Mouse (Mus musculus): Measurements from ENCODE around the gene Rgl1. TPM values are rescaled to one million over a fixed set of nuclear protein-coding genes. Genes with fewer than 3 reads are reported as not detected.

Gene Rgl1
- polyA plus RNA-seq, 1 experiment from 2014 or later, result 38.7 TPM

GRCm38 (mm10) chr1:152573470-152574059 is 192.6 kb downstream of the Rgl1 start:
- H3K27me3 ChIP-seq (ENCODE audit: low read depth, poor library complexity, severe bottlenecking), result no peaks in the 10 kb centered on the region
- no peak overlapping the region for H3K4me3 ChIP-seq
- DNase-seq (ENCODE audit: low spot score), result no peak
- H3K36me3 ChIP-seq, result peaks cover 30% of the 10 kb centered on the region
- peaks cover 50% of the 10 kb centered on the region for H3K4me1 ChIP-seq
- no peaks in the 10 kb centered on the region for H3K9me3 ChIP-seq (replicated peaks)
- 61% methylated on average over 8 of the region's 8 CpGs for WGBS
- H3K27ac ChIP-seq, result 0 out of 2 replicates have a peak overlapping the region, but pooled peaks have one; percentile 7

GRCm38 (mm10) chr1:152572755-152573469 is 193.2 kb downstream of the Rgl1 start:
- WGBS, result 51% methylated on average over 7 of the region's 7 CpGs
- H3K36me3 ChIP-seq, result peaks cover 30% of the 10 kb centered on the region
- DNase-seq (ENCODE audit: low spot score), result no peak
- H3K4me3 ChIP-seq, result no peak overlapping the region
- no peaks in the 10 kb centered on the region for H3K27me3 ChIP-seq (ENCODE audit: low read depth, poor library complexity, severe bottlenecking)
- no peaks in the 10 kb centered on the region for H3K9me3 ChIP-seq (replicated peaks)
- no peak overlapping the region for H3K27ac ChIP-seq
- H3K4me1 ChIP-seq, result peaks cover 45% of the 10 kb centered on the region

- no peak overlapping the region for H3K27ac ChIP-seq
- H3K4me3 ChIP-seq, result no peak overlapping the region
- WGBS, result 95% methylated on average over 14 of the region's 14 CpGs
- H3K9me3 ChIP-seq (replicated peaks), result no peaks in the 10 kb centered on the region
- peaks cover 34% of the 10 kb centered on the region for H3K36me3 ChIP-seq
- H3K27me3 ChIP-seq (ENCODE audit: low read depth, poor library complexity, severe bottlenecking), result no peaks in the 10 kb centered on the region
- peaks cover 41% of the 10 kb centered on the region for H3K4me1 ChIP-seq
- DNase-seq (ENCODE audit: low spot score), result no peak
These were observed 194.8 kb downstream of the Rgl1 start for GRCm38 (mm10) chr1:152571340-152571739.

- no peaks in the 10 kb centered on the region for H3K9me3 ChIP-seq (replicated peaks)
- peaks cover 34% of the 10 kb centered on the region for H3K36me3 ChIP-seq
- H3K27ac ChIP-seq, result no peak overlapping the region
- H3K27me3 ChIP-seq (ENCODE audit: low read depth, poor library complexity, severe bottlenecking), result no peaks in the 10 kb centered on the region
- 96% methylated on average over 9 of the region's 9 CpGs for WGBS
- no peak overlapping the region for H3K4me3 ChIP-seq
- no peak for DNase-seq (ENCODE audit: low spot score)
- H3K4me1 ChIP-seq, result peaks cover 40% of the 10 kb centered on the region
These were observed 195.5 kb downstream of the Rgl1 start for GRCm38 (mm10) chr1:152570681-152571080.

DNA sequence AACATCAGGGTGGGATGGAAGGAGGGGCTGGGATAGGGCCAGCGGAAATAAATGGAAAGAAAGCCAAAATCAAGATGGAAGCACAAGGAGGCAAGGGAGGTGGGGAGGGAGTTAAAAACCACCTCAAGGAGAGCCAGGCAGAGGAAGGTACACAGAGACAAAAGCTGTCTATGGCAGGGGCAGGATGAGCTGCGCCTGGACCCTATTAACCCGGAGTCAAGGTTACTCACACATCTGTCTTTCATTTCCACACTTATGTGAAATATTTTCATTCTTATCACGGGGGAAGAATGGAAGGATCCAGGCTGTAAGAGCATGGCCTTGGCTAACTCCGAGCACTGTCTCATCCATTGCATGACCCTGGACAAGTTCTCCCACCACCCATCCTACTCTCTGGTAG is 202.9 kb downstream of the Rgl1 start:
- H3K27me3 ChIP-seq (ENCODE audit: low read depth, poor library complexity, severe bottlenecking), result no peaks in the 10 kb centered on the region
- H3K36me3 ChIP-seq, result peaks cover 9% of the 10 kb centered on the region
- H3K9me3 ChIP-seq (replicated peaks), result no peaks in the 10 kb centered on the region
- H3K4me3 ChIP-seq, result no peak overlapping the region
- peaks cover 50% of the 10 kb centered on the region for H3K4me1 ChIP-seq
- H3K27ac ChIP-seq, result 0 out of 2 replicates have a peak overlapping the region, but pooled peaks have one; percentile 36
- DNase-seq (ENCODE audit: low spot score), result no peak
- WGBS, result 51% methylated on average over 5 of the region's 5 CpGs

GRCm38 (mm10) chr1:152562877-152563276 is 203.3 kb downstream of the Rgl1 start:
- H3K4me3 ChIP-seq, result no peak overlapping the region
- 0 out of 2 replicates have a peak overlapping the region, but pooled peaks have one; percentile 36 for H3K27ac ChIP-seq
- H3K27me3 ChIP-seq (ENCODE audit: low read depth, poor library complexity, severe bottlenecking), result no peaks in the 10 kb centered on the region
- peaks cover 53% of the 10 kb centered on the region for H3K4me1 ChIP-seq
- DNase-seq (ENCODE audit: low spot score), result no peak
- peaks cover 9% of the 10 kb centered on the region for H3K36me3 ChIP-seq
- 90% methylated on average over 6 of the region's 6 CpGs for WGBS
- no peaks in the 10 kb centered on the region for H3K9me3 ChIP-seq (replicated peaks)

GRCm38 (mm10) chr1:152560477-152560876 is 205.7 kb downstream of the Rgl1 start:
- peaks cover 50% of the 10 kb centered on the region for H3K4me1 ChIP-seq

DNA sequence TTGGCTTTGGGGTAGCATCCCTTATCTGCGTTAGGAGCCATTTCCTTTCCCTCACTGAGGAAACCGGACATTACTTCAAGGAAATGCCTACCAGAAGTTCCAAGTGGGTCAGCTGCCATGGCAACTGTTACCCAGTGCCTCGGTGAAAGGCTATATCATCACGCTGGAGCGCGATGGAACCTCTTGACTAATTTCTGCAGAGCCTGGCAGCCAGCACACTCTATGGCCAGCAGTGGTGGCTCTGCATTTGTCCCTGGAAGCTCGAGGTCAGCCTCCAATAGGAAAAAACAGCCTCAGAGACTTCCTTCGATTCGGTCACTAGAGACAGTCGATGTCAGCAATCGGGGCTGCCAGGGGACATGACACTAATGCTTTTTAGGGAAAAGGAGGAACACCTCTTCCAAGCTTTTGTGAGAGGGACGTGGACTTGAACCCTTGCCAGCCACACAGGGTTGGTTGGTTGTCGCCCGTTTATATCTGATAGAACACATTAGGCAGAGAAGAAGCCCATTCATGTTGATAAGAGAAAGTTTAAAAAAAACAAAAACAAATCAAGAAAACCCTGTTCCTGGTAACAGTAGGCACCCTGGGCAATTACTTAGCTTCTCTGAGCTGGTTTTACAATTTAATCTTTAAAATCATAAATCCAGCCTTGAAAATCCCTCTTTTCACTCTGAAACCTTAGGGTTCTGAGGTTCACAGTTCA is 209.4 kb downstream of the Rgl1 start:
- no peaks in the 10 kb centered on the region for H3K9me3 ChIP-seq (replicated peaks)
- H3K36me3 ChIP-seq, result peaks cover 59% of the 10 kb centered on the region
- WGBS, result 85% methylated on average over 14 of the region's 14 CpGs
- no peak for DNase-seq (ENCODE audit: low spot score)
- H3K27ac ChIP-seq, result 0 out of 2 replicates have a peak overlapping the region, but pooled peaks have one; percentile 34
- H3K4me3 ChIP-seq, result no peak overlapping the region
- no peaks in the 10 kb centered on the region for H3K27me3 ChIP-seq (ENCODE audit: low read depth, poor library complexity, severe bottlenecking)
- peaks cover 32% of the 10 kb centered on the region for H3K4me1 ChIP-seq

More at GRCm38 (mm10) chr1:152560477-152560876, 205.7 kb downstream of the Rgl1 start:
- Histone ChIP-seq H3K36me3 (peaks cover 26% of the 10 kb centered on the region), H3K27ac (no peak overlapping the region), H3K27me3 (ENCODE audit: low read depth, poor library complexity, severe bottlenecking) (no peaks in the 10 kb centered on the region), H3K9me3 (replicated peaks) (no peaks in the 10 kb centered on the region), H3K4me3 (no peak overlapping the region)
- DNase-seq (ENCODE audit: low spot score), result no peak
- WGBS, result 89% methylated on average over 5 of the region's 5 CpGs

DNA sequence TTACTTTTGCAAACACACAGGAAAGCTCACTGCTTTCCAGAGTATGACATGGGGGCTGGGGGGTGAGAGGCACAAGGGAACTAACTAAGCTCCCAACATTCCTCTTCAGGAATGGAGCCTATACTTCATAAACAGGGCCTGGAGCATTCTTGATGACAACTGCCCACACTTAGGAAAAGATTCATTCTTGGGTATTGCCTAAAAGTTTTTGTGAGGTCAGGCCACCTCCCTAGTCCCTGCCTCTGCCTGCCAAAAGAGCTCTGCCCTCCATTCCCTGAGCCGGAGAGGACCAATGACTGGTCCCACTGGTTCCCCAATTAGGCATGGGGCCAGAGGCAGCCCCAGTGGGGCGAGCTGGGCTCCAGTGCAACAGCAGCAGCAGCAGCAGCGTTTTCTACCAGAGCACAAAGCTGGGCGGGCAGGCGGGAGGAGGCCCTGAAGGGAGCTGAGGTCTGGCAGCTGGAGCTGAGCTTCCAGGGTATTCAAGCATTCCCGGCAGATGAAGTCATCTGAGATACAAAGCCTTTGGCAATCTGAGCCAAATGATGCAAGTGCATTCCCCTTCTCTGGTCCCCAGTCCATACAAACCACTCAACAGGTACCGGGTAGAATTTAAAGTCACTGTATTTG is 210.1 kb downstream of the Rgl1 start:
- peak overlapping the region; percentile 66 for H3K27ac ChIP-seq
- no peak for DNase-seq (ENCODE audit: low spot score)
- H3K9me3 ChIP-seq (replicated peaks), result no peaks in the 10 kb centered on the region
- H3K4me3 ChIP-seq, result no peak overlapping the region
- H3K27me3 ChIP-seq (ENCODE audit: low read depth, poor library complexity, severe bottlenecking), result no peaks in the 10 kb centered on the region
- peaks cover 29% of the 10 kb centered on the region for H3K4me1 ChIP-seq
- peaks cover 65% of the 10 kb centered on the region for H3K36me3 ChIP-seq
- 61% methylated on average over 7 of the region's 7 CpGs for WGBS

- DNase-seq (ENCODE audit: low spot score), result no peak
- H3K4me1 ChIP-seq, result peaks cover 37% of the 10 kb centered on the region
These were observed 212.1 kb downstream of the Rgl1 start for GRCm38 (mm10) chr1:152553912-152554547.

GRCm38 (mm10) chr1:152550973-152551372 is 215.2 kb downstream of the Rgl1 start:
- Histone ChIP-seq H3K27ac (no peak overlapping the region), H3K9me3 (replicated peaks) (no peaks in the 10 kb centered on the region), H3K27me3 (ENCODE audit: low read depth, poor library complexity, severe bottlenecking) (no peaks in the 10 kb centered on the region), H3K36me3 (peaks cover 87% of the 10 kb centered on the region), H3K4me3 (no peak overlapping the region), H3K4me1 (peaks cover 23% of the 10 kb centered on the region)
- no peak for DNase-seq (ENCODE audit: low spot score)
- WGBS, result 90% methylated on average over 3 of the region's 3 CpGs

More at GRCm38 (mm10) chr1:152553912-152554547, 212.1 kb downstream of the Rgl1 start:
- Histone ChIP-seq H3K9me3 (replicated peaks) (no peaks in the 10 kb centered on the region), H3K4me3 (no peak overlapping the region), H3K27ac (peak overlapping the region; percentile 70; the same call in 1 of the 2 replicates), H3K27me3 (ENCODE audit: low read depth, poor library complexity, severe bottlenecking) (no peaks in the 10 kb centered on the region), H3K36me3 (peaks cover 76% of the 10 kb centered on the region)
- 87% methylated on average over 15 of the region's 15 CpGs for WGBS

GRCm38 (mm10) chr1:152550544-152550943 is 215.6 kb downstream of the Rgl1 start:
- H3K36me3 ChIP-seq, result peaks cover 87% of the 10 kb centered on the region
- H3K27ac ChIP-seq, result no peak overlapping the region
- no peak overlapping the region for H3K4me3 ChIP-seq
- no peaks in the 10 kb centered on the region for H3K27me3 ChIP-seq (ENCODE audit: low read depth, poor library complexity, severe bottlenecking)
- DNase-seq (ENCODE audit: low spot score), result no peak
- H3K4me1 ChIP-seq, result peaks cover 20% of the 10 kb centered on the region
- WGBS, result 51% methylated on average over 2 of the region's 2 CpGs
- no peaks in the 10 kb centered on the region for H3K9me3 ChIP-seq (replicated peaks)
